Mouse (Mus musculus): ENCODE measurements around the gene Rep15. TPM values are rescaled to one million over a fixed set of nuclear protein-coding genes. Genes with fewer than 3 reads are reported as not detected.
A peak's percentile ranks its signal among the peaks of the same experiment; 100 is the strongest.

Rep15 gene
- polyA plus RNA-seq, 1 experiment, result 0.72 TPM

- Histone ChIP-seq H3K9ac (ENCODE audit: low read depth, poor library complexity, severe bottlenecking) (no peak overlapping the region), H3K4me1 (ENCODE audit: control insufficient read depth, insufficient read depth, low read length) (no peaks in the 10 kb centered on the region), H3K27me3 (ENCODE audit: control insufficient read depth, insufficient read depth, low read length, poor library complexity, severe bottlenecking) (no peaks in the 10 kb centered on the region), H3K4me3 (ENCODE audit: low read depth, low read length) (no peak overlapping the region), H3K27ac (ENCODE audit: insufficient read depth, low read length) (no peak overlapping the region), H3K9me3 (replicated peaks; ENCODE audit: control insufficient read depth, insufficient read depth, low read length, poor library complexity, severe bottlenecking) (no peaks in the 10 kb centered on the region), H3K36me3 (ENCODE audit: control insufficient read depth, insufficient read depth, low read length, poor library complexity, severe bottlenecking) (no peaks in the 10 kb centered on the region)
- TF ChIP-seq POLR2A (IDR thresholded peaks at IDR 0.05; ENCODE audit: insufficient read depth, low read length) (no peak), CTCF (IDR thresholded peaks at IDR 0.05; ENCODE audit: low read depth, low read length) (no peak), EP300 (IDR thresholded peaks at IDR 0.05; ENCODE audit: insufficient read depth, low read depth, low read length) (no peak)
Measured at GRCm38 (mm10) chr6:146998710-146999109, 33.7 kb upstream of the Rep15 start.

- H3K4me3 ChIP-seq (ENCODE audit: low read depth, low read length), result no peak overlapping the region
- H3K36me3 ChIP-seq (ENCODE audit: control insufficient read depth, insufficient read depth, low read length, poor library complexity, severe bottlenecking), result no peaks in the 10 kb centered on the region
- H3K9me3 ChIP-seq (replicated peaks; ENCODE audit: control insufficient read depth, insufficient read depth, low read length, poor library complexity, severe bottlenecking), result no peaks in the 10 kb centered on the region
- H3K9ac ChIP-seq (ENCODE audit: low read depth, poor library complexity, severe bottlenecking), result no peak overlapping the region
- H3K27me3 ChIP-seq (ENCODE audit: control insufficient read depth, insufficient read depth, low read length, poor library complexity, severe bottlenecking), result no peaks in the 10 kb centered on the region
- H3K4me1 ChIP-seq (ENCODE audit: control insufficient read depth, insufficient read depth, low read length), result no peaks in the 10 kb centered on the region
- no peak overlapping the region for H3K27ac ChIP-seq (ENCODE audit: insufficient read depth, low read length)
- TF ChIP-seq EP300 (IDR thresholded peaks at IDR 0.05; ENCODE audit: insufficient read depth, low read depth, low read length) (no peak), CTCF (IDR thresholded peaks at IDR 0.05; ENCODE audit: low read depth, low read length) (no peak)
Measured at GRCm38 (mm10) chr6:146999302-146999701, 33.1 kb upstream of the Rep15 start.

- H3K4me1 ChIP-seq (ENCODE audit: control insufficient read depth, insufficient read depth, low read length), result no peaks in the 10 kb centered on the region
- H3K36me3 ChIP-seq (ENCODE audit: control insufficient read depth, insufficient read depth, low read length, poor library complexity, severe bottlenecking), result no peaks in the 10 kb centered on the region
- no peak overlapping the region for H3K4me3 ChIP-seq (ENCODE audit: low read depth, low read length)
- no peak for TF ChIP-seq EP300 (IDR thresholded peaks at IDR 0.05; ENCODE audit: insufficient read depth, low read depth, low read length)
- TF ChIP-seq POLR2A (IDR thresholded peaks at IDR 0.05; ENCODE audit: insufficient read depth, low read length), result no peak
- TF ChIP-seq CTCF (IDR thresholded peaks at IDR 0.05; ENCODE audit: low read depth, low read length), result no peak
- no peaks in the 10 kb centered on the region for H3K27me3 ChIP-seq (ENCODE audit: control insufficient read depth, insufficient read depth, low read length, poor library complexity, severe bottlenecking)
- no peak overlapping the region for H3K27ac ChIP-seq (ENCODE audit: insufficient read depth, low read length)
- H3K9ac ChIP-seq (ENCODE audit: low read depth, poor library complexity, severe bottlenecking), result no peak overlapping the region
- no peaks in the 10 kb centered on the region for H3K9me3 ChIP-seq (replicated peaks; ENCODE audit: control insufficient read depth, insufficient read depth, low read length, poor library complexity, severe bottlenecking)
Measured at GRCm38 (mm10) chr6:146999755-147000154, 32.6 kb upstream of the Rep15 start.

- no peak overlapping the region for H3K9ac ChIP-seq (ENCODE audit: low read depth, poor library complexity, severe bottlenecking)
- H3K9me3 ChIP-seq (replicated peaks; ENCODE audit: control insufficient read depth, insufficient read depth, low read length, poor library complexity, severe bottlenecking), result no peaks in the 10 kb centered on the region
- TF ChIP-seq CTCF (IDR thresholded peaks at IDR 0.05; ENCODE audit: low read depth, low read length), result peak; percentile 81
- TF ChIP-seq EP300 (IDR thresholded peaks at IDR 0.05; ENCODE audit: insufficient read depth, low read depth, low read length), result no peak
- H3K4me3 ChIP-seq (ENCODE audit: low read depth, low read length), result no peak overlapping the region
- peaks cover 2% of the 10 kb centered on the region; the same call in 1 of the 2 replicates for H3K36me3 ChIP-seq (ENCODE audit: control insufficient read depth, insufficient read depth, low read length, poor library complexity, severe bottlenecking)
- H3K4me1 ChIP-seq (ENCODE audit: control insufficient read depth, insufficient read depth, low read length), result no peaks in the 10 kb centered on the region
- no peak overlapping the region for H3K27ac ChIP-seq (ENCODE audit: insufficient read depth, low read length)
- no peaks in the 10 kb centered on the region for H3K27me3 ChIP-seq (ENCODE audit: control insufficient read depth, insufficient read depth, low read length, poor library complexity, severe bottlenecking)
Measured at GRCm38 (mm10) chr6:147008148-147008547, 24.2 kb upstream of the Rep15 start.

GRCm38 (mm10) chr6:147010358-147010757 lies 22.0 kb upstream of the Rep15 start:
- H3K4me3 ChIP-seq (ENCODE audit: low read depth, low read length), result no peak overlapping the region
- H3K4me1 ChIP-seq (ENCODE audit: control insufficient read depth, insufficient read depth, low read length), result no peaks in the 10 kb centered on the region
- H3K36me3 ChIP-seq (ENCODE audit: control insufficient read depth, insufficient read depth, low read length, poor library complexity, severe bottlenecking), result peaks cover 2% of the 10 kb centered on the region; the same call in 1 of the 2 replicates
- TF ChIP-seq POLR2A (IDR thresholded peaks at IDR 0.05; ENCODE audit: insufficient read depth, low read length) (no peak), EP300 (IDR thresholded peaks at IDR 0.05; ENCODE audit: insufficient read depth, low read depth, low read length) (no peak), CTCF (IDR thresholded peaks at IDR 0.05; ENCODE audit: low read depth, low read length) (no peak)
- H3K27me3 ChIP-seq (ENCODE audit: control insufficient read depth, insufficient read depth, low read length, poor library complexity, severe bottlenecking), result no peaks in the 10 kb centered on the region
- H3K9me3 ChIP-seq (replicated peaks; ENCODE audit: control insufficient read depth, insufficient read depth, low read length, poor library complexity, severe bottlenecking), result no peaks in the 10 kb centered on the region
- no peak overlapping the region for H3K27ac ChIP-seq (ENCODE audit: insufficient read depth, low read length)
- H3K9ac ChIP-seq (ENCODE audit: low read depth, poor library complexity, severe bottlenecking), result no peak overlapping the region

GRCm38 (mm10) chr6:147010811-147011520 lies 21.4 kb upstream of the Rep15 start:
- Histone ChIP-seq H3K36me3 (ENCODE audit: control insufficient read depth, insufficient read depth, low read length, poor library complexity, severe bottlenecking) (peaks cover 2% of the 10 kb centered on the region; the same call in 1 of the 2 replicates), H3K9me3 (replicated peaks; ENCODE audit: control insufficient read depth, insufficient read depth, low read length, poor library complexity, severe bottlenecking) (no peaks in the 10 kb centered on the region), H3K4me3 (ENCODE audit: low read depth, low read length) (no peak overlapping the region), H3K4me1 (ENCODE audit: control insufficient read depth, insufficient read depth, low read length) (no peaks in the 10 kb centered on the region), H3K9ac (ENCODE audit: low read depth, poor library complexity, severe bottlenecking) (no peak overlapping the region), H3K27ac (ENCODE audit: insufficient read depth, low read length) (no peak overlapping the region), H3K27me3 (ENCODE audit: control insufficient read depth, insufficient read depth, low read length, poor library complexity, severe bottlenecking) (no peaks in the 10 kb centered on the region)
- no peak for TF ChIP-seq CTCF (IDR thresholded peaks at IDR 0.05; ENCODE audit: low read depth, low read length)
- no peak for TF ChIP-seq EP300 (IDR thresholded peaks at IDR 0.05; ENCODE audit: insufficient read depth, low read depth, low read length)
- TF ChIP-seq POLR2A (IDR thresholded peaks at IDR 0.05; ENCODE audit: insufficient read depth, low read length), result no peak
